Mouse (Mus musculus): ENCODE measurements around the gene Rps25. TPM values are rescaled to one million over a fixed set of nuclear protein-coding genes. Genes with fewer than 3 reads are reported as not detected.

Gene Rps25
- polyA plus RNA-seq, 1 experiment from 2014 or later, result 2,838 TPM

DNA sequence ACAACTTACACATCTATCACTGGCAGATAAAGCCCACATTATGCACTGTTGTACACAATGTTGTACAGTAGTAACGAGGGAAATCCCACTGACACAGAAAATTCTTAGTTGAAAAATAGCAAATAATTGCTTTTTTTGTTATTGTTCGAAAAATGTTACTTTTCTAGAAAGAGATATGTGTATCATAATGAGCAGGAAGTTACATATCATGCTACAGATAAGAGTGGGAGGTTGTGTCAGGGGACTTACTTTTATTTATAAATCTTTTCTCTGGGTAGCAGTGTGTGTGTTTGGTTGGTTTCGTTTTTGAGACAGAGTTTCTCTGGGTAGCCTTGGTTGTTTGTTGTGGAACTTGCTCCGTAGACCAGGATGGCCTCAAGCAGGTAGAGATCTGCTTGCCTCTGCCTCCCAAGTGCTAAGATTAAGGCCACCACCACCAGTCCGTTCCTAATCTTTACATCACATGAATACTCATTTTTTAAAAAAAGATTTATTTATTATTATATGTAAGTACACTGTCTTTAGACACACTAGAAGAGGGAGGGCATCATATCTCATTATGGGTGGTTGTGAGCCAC lies 28.7 kb upstream of the Rps25 start:
- H3K4me1 ChIP-seq (replicated peaks; ENCODE audit: control insufficient read depth, insufficient read depth, low read length), result peaks cover 15% of the 10 kb centered on the region
- peak overlapping the region; percentile 91; the same call in 1 of the 2 replicates for H3K27ac ChIP-seq (ENCODE audit: low read depth, low read length)
- no peaks in the 10 kb centered on the region for H3K27me3 ChIP-seq (replicated peaks; ENCODE audit: control insufficient read depth, insufficient read depth, low read length)
- H3K9me3 ChIP-seq (ENCODE audit: control insufficient read depth, low read length), result no peaks in the 10 kb centered on the region
- DNase-seq (ENCODE audit: low spot score) (no peak), ATAC-seq (replicated peaks; ENCODE audit: low FRiP score) (no peak)
- H3K9ac ChIP-seq (ENCODE audit: low read depth, low read length), result peak overlapping the region; percentile 94
- H3K4me3 ChIP-seq (ENCODE audit: low read depth, low read length), result peak overlapping the region; percentile 91
- 56% methylated on average over 5 of the region's 5 CpGs for WGBS
- peak overlapping the region; percentile 97 for H3K4me2 ChIP-seq
- H3K36me3 ChIP-seq (ENCODE audit: control insufficient read depth, insufficient read depth, low read length), result peaks cover 20% of the 10 kb centered on the region

DNA sequence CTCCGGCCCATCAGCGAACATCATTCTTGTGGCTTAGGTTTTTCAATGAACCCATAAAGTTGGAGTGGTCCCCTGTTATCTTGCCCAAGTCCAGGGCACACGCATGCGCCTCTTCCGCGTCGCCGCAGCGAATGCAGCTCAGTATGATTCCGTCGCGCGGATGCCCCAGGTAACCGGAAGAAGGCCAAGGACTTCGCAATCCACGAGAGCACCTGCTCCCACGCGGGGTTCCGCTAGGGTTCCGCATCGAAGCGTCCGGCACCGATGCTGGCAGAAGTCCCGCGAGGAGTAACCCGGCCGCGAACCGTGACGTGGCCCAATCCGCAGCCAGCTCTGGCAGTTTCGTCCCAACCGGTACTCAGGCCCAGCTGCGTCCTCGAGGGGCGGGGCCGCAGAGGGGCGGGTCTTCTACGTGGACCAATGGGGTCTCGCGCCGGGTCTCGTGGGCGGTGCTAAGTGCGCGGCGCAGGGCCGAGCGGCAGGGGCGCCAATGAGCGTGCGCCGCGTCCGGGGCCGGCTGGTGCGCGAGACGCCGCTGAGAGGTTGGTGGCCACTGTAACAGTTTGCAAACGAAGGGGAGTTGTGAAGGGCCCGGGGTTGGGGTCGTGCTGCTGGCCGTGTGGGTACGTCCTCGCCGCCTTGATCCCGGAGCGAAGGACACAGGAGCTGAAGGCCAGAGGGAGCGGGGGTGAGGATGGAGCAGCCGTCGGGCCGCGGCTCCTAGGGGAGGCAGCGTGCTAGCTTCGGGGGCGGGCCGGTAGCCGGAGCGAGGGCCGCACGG lies 27.7 kb upstream of the Rps25 start, which contains the start of gene Hyou1:
Hyou1 (plus strand) TSS at position 437 of the 781 bp plus-strand sequence.
- H3K9ac ChIP-seq (ENCODE audit: low read depth, low read length), result peak within 1 kb of the TSS; percentile 94
- under 1% methylated on average over 83 of the region's 83 CpGs for WGBS
- H3K4me1 ChIP-seq (replicated peaks; ENCODE audit: control insufficient read depth, insufficient read depth, low read length), result peaks cover 15% of the 10 kb centered on the region
- no peaks in the 10 kb centered on the region for H3K27me3 ChIP-seq (replicated peaks; ENCODE audit: control insufficient read depth, insufficient read depth, low read length)
- peak within 1 kb of the TSS; percentile 91 for H3K27ac ChIP-seq (ENCODE audit: low read depth, low read length)
- DNase-seq (ENCODE audit: low spot score) (peak; percentile 100), ATAC-seq (replicated peaks; ENCODE audit: low FRiP score) (peak; percentile 95)
- no peaks in the 10 kb centered on the region for H3K9me3 ChIP-seq (ENCODE audit: control insufficient read depth, low read length)
- peak within 1 kb of the TSS; percentile 91 for H3K4me3 ChIP-seq (ENCODE audit: low read depth, low read length)
- peak within 1 kb of the TSS; percentile 97 for H3K4me2 ChIP-seq
- peaks cover 30% of the 10 kb centered on the region for H3K36me3 ChIP-seq (ENCODE audit: control insufficient read depth, insufficient read depth, low read length)

DNA sequence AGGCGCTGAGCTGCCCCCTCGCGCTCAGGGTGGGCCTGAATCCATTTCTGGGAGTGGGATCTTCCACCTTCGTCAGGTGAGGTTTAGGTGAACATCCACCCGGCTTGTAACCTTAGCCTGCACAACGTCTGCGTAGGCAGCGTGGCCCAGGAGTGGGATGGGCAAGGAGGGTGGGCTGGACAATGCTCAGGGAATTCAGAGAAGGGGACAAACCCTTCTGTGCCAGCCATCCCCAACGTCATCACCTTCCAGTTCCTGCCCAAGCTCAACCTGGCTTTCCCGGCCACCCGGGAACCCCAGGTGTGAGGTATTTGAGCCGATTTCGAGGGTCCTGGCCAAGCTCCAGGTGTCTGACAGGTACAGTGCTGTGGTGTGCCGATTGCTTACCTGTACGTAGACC lies 27.1 kb upstream of the Rps25 start:
- Histone ChIP-seq H3K4me1 (replicated peaks; ENCODE audit: control insufficient read depth, insufficient read depth, low read length) (peaks cover 15% of the 10 kb centered on the region), H3K4me3 (ENCODE audit: low read depth, low read length) (peak overlapping the region; percentile 91), H3K27ac (ENCODE audit: low read depth, low read length) (peak overlapping the region; percentile 91), H3K36me3 (ENCODE audit: control insufficient read depth, insufficient read depth, low read length) (peaks cover 36% of the 10 kb centered on the region), H3K4me2 (peak overlapping the region; percentile 97), H3K9ac (ENCODE audit: low read depth, low read length) (peak overlapping the region; percentile 94), H3K27me3 (replicated peaks; ENCODE audit: control insufficient read depth, insufficient read depth, low read length) (no peaks in the 10 kb centered on the region), H3K9me3 (ENCODE audit: control insufficient read depth, low read length) (no peaks in the 10 kb centered on the region)
- WGBS, result 8% methylated on average over 15 of the region's 15 CpGs
- DNase-seq (ENCODE audit: low spot score), result no peak
- ATAC-seq (replicated peaks; ENCODE audit: low FRiP score), result 0 out of 2 replicates have a peak, but pooled peaks have one; percentile 4

DNA sequence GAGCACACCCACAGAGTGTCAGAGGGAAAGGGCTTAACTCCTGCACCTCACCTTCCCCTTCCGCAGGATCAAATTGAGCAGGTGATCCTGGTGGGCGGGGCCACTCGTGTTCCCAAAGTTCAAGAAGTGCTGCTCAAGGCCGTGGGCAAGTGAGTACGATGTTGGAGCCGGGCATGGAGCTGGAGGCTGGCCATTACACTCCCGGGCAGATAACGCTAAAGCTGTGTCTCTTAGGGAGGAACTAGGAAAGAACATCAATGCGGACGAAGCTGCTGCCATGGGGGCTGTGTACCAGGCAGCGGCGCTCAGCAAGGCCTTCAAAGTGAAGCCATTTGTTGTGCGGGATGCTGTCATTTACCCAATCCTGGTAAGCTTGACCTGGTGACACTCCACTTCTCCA lies 22.3 kb upstream of the Rps25 start:
- peaks cover 8% of the 10 kb centered on the region for H3K4me1 ChIP-seq (replicated peaks; ENCODE audit: control insufficient read depth, insufficient read depth, low read length)
- H3K9me3 ChIP-seq (ENCODE audit: control insufficient read depth, low read length), result no peaks in the 10 kb centered on the region
- no peak overlapping the region for H3K27ac ChIP-seq (ENCODE audit: low read depth, low read length)
- H3K36me3 ChIP-seq (ENCODE audit: control insufficient read depth, insufficient read depth, low read length), result peaks cover 79% of the 10 kb centered on the region
- ATAC-seq (replicated peaks; ENCODE audit: low FRiP score) (no peak), DNase-seq (ENCODE audit: low spot score) (no peak)
- no peak overlapping the region for H3K9ac ChIP-seq (ENCODE audit: low read depth, low read length)
- H3K4me2 ChIP-seq, result no peak overlapping the region
- WGBS, result 93% methylated on average over 13 of the region's 13 CpGs
- no peak overlapping the region for H3K4me3 ChIP-seq (ENCODE audit: low read depth, low read length)
- H3K27me3 ChIP-seq (replicated peaks; ENCODE audit: control insufficient read depth, insufficient read depth, low read length), result no peaks in the 10 kb centered on the region

DNA sequence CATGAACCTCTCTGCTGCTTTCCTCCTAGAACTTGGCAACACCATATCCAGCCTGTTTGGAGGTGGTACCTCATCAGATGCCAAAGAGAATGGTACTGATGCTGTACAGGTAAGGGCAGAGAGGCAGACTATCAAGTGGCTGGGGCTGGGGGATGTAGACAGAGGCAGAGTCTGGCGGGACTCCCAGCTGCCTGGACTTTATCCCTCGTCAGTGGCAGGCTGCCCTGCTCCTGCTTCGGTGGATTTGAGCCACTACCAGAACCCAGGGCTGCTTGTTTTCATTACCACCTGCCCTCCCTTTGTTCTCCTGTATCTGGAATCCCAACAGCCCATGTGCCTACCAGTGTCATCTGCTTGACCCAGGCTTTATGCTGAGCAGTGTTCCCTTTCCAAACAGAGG lies 19.7 kb upstream of the Rps25 start:
- DNase-seq (ENCODE audit: low spot score), result no peak
- H3K9ac ChIP-seq (ENCODE audit: low read depth, low read length), result no peak overlapping the region
- no peaks in the 10 kb centered on the region for H3K4me1 ChIP-seq (replicated peaks; ENCODE audit: control insufficient read depth, insufficient read depth, low read length)
- no peak overlapping the region for H3K4me3 ChIP-seq (ENCODE audit: low read depth, low read length)
- H3K27ac ChIP-seq (ENCODE audit: low read depth, low read length), result no peak overlapping the region
- peaks cover 74% of the 10 kb centered on the region for H3K36me3 ChIP-seq (ENCODE audit: control insufficient read depth, insufficient read depth, low read length)
- H3K4me2 ChIP-seq, result no peak overlapping the region
- H3K9me3 ChIP-seq (ENCODE audit: control insufficient read depth, low read length), result no peaks in the 10 kb centered on the region
- 79% methylated on average over 3 of the region's 3 CpGs for WGBS
- no peak for ATAC-seq (replicated peaks; ENCODE audit: low FRiP score)
- no peaks in the 10 kb centered on the region for H3K27me3 ChIP-seq (replicated peaks; ENCODE audit: control insufficient read depth, insufficient read depth, low read length)

DNA sequence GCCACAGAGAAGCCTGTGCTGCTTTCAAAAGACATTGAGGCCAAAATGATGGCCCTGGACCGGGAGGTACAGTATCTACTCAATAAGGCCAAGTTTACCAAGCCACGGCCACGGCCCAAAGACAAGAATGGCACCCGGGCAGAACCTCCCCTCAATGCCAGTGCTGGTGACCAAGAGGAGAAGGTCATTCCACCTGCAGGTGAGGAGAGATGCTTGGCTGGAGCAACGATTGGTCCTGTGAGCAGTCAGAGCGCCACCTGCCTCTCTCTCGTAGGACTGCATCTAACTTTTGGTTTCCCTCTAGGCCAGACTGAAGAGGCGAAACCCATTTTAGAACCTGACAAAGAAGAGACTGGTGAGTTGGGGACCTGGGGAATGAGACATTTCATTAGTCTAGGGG lies 17.7 kb upstream of the Rps25 start:
- H3K27ac ChIP-seq (ENCODE audit: low read depth, low read length), result no peak overlapping the region
- DNase-seq (ENCODE audit: low spot score) (no peak), ATAC-seq (replicated peaks; ENCODE audit: low FRiP score) (no peak)
- H3K4me1 ChIP-seq (replicated peaks; ENCODE audit: control insufficient read depth, insufficient read depth, low read length), result no peaks in the 10 kb centered on the region
- peaks cover 54% of the 10 kb centered on the region for H3K36me3 ChIP-seq (ENCODE audit: control insufficient read depth, insufficient read depth, low read length)
- H3K9ac ChIP-seq (ENCODE audit: low read depth, low read length), result no peak overlapping the region
- WGBS, result 73% methylated on average over 8 of the region's 8 CpGs
- no peak overlapping the region for H3K4me3 ChIP-seq (ENCODE audit: low read depth, low read length)
- H3K4me2 ChIP-seq, result no peak overlapping the region
- H3K9me3 ChIP-seq (ENCODE audit: control insufficient read depth, low read length), result no peaks in the 10 kb centered on the region
- H3K27me3 ChIP-seq (replicated peaks; ENCODE audit: control insufficient read depth, insufficient read depth, low read length), result no peaks in the 10 kb centered on the region

DNA sequence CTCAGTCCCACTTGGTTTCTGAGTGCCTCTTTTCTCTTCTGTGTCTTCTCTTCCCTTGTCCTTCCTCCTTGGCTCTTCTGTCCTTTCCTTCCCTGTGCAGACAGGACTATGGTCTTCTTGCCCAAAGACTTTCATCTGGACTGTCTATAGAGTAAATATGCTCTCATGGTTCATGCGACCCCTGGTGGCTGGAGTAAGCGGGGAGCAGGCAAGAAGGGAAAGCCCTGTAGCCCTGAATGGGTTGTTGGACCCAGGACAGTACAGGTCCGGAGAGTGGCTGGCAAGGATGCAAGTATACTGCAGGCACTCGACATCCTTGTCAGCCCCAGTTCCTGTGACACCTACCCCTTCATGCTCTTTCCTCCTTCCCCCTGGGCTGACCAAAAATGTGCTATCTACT lies 15.5 kb upstream of the Rps25 start:
- Histone ChIP-seq H3K27ac (ENCODE audit: low read depth, low read length) (no peak overlapping the region), H3K4me1 (replicated peaks; ENCODE audit: control insufficient read depth, insufficient read depth, low read length) (no peaks in the 10 kb centered on the region), H3K4me3 (ENCODE audit: low read depth, low read length) (no peak overlapping the region), H3K4me2 (no peak overlapping the region), H3K9me3 (ENCODE audit: control insufficient read depth, low read length) (no peaks in the 10 kb centered on the region), H3K36me3 (ENCODE audit: control insufficient read depth, insufficient read depth, low read length) (peaks cover 37% of the 10 kb centered on the region), H3K27me3 (replicated peaks; ENCODE audit: control insufficient read depth, insufficient read depth, low read length) (no peaks in the 10 kb centered on the region), H3K9ac (ENCODE audit: low read depth, low read length) (no peak overlapping the region)
- WGBS, result 38% methylated on average over 4 of the region's 4 CpGs
- DNase-seq (ENCODE audit: low spot score) (no peak), ATAC-seq (replicated peaks; ENCODE audit: low FRiP score) (0 out of 2 replicates have a peak, but pooled peaks have one; percentile 29)

DNA sequence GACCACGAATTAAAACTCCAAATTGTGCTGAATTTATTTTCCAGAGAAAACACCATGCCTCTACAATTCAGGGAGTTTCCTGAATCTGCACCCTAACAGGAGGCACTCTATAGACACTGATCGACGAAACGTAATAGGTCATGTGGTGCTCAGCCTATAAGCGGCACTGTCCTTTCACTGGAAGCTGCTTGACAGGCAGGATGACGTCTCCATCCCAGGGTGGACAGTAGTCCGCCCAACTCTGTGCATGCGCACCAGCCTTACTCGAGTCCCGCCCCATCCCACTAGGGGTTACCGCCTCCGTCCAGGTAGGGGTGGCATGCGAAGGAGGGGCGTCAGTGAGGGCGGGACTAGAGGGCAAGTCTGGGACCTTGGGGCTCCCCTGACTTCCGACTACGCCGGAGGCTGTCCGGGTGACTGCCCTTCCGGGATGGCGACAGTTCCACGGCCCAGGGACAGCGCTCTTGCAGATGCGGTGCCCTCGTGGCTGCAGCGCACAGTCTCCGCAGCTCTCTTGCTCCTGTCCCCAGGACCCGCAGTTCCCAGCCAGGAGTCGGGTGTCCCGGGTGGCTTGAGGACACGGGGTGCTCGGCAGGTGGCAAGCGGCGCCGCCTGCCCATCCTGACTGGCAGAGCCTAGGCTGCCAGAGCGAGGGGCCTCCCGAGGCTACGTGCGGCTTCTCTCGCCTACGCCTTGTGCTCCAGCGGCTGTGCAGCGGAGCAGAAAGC lies 10.1 kb upstream of the Rps25 start, which contains the start of gene Slc37a4:
Slc37a4 (plus strand) TSS at position 169 of the 728 bp plus-strand sequence.
- H3K4me2 ChIP-seq, result peak within 1 kb of the TSS; percentile 93
- no peaks in the 10 kb centered on the region for H3K9me3 ChIP-seq (ENCODE audit: control insufficient read depth, low read length)
- peak within 1 kb of the TSS; percentile 96 for H3K9ac ChIP-seq (ENCODE audit: low read depth, low read length)
- ATAC-seq (replicated peaks; ENCODE audit: low FRiP score) (peak; percentile 99), DNase-seq (ENCODE audit: low spot score) (peak; percentile 96)
- peaks cover 14% of the 10 kb centered on the region for H3K4me1 ChIP-seq (replicated peaks; ENCODE audit: control insufficient read depth, insufficient read depth, low read length)
- no peaks in the 10 kb centered on the region for H3K27me3 ChIP-seq (replicated peaks; ENCODE audit: control insufficient read depth, insufficient read depth, low read length)
- H3K36me3 ChIP-seq (ENCODE audit: control insufficient read depth, insufficient read depth, low read length), result peaks cover 18% of the 10 kb centered on the region
- peak within 1 kb of the TSS; percentile 93 for H3K27ac ChIP-seq (ENCODE audit: low read depth, low read length)
- WGBS, result 1% methylated on average over 43 of the region's 43 CpGs
- peak within 1 kb of the TSS; percentile 94 for H3K4me3 ChIP-seq (ENCODE audit: low read depth, low read length)
